Mouse (Mus musculus): Measurements from ENCODE around the gene Ccl3. TPM values are rescaled to one million over a fixed set of nuclear protein-coding genes. Genes with fewer than 3 reads are reported as not detected.

Ccl3 gene
- polyA plus RNA-seq, 1 experiment from 2014 or later: 0.29 TPM

GRCm38 (mm10) chr11:83634425-83634824 lies 14.7 kb downstream of the Ccl3 start:
- Histone ChIP-seq H3K27me3 (ENCODE audit: control insufficient read depth, insufficient read depth, low read length) (no peaks in the 10 kb centered on the region), H3K27ac (replicated peaks) (no peak overlapping the region), H3K36me3 (ENCODE audit: control insufficient read depth, insufficient read depth, low read length) (no peaks in the 10 kb centered on the region), H3K4me2 (replicated peaks; ENCODE audit: low read depth) (no peak overlapping the region), H3K9ac (ENCODE audit: low read length) (no peak overlapping the region), H3K4me3 (ENCODE audit: low read depth, low read length) (no peak overlapping the region), H3K9me3 (ENCODE audit: control insufficient read depth, low read length) (no peaks in the 10 kb centered on the region), H3K4me1 (replicated peaks; ENCODE audit: control insufficient read depth, insufficient read depth) (no peaks in the 10 kb centered on the region)
- WGBS: 55% methylated on average over 4 of the region's 4 CpGs
- TF ChIP-seq CTCF (IDR thresholded peaks at IDR 0.05; ENCODE audit: low read depth) (no peak), EP300 (optimal IDR thresholded peaks at IDR 0.05) (no peak)
- DNase-seq (ENCODE audit: low spot score) (no peak), ATAC-seq (ENCODE audit: low FRiP score, low TSS enrichment) (no peak)

GRCm38 (mm10) chr11:83632744-83633143 lies 16.4 kb downstream of the Ccl3 start:
- no peak for DNase-seq (ENCODE audit: low spot score)
- TF ChIP-seq CTCF (IDR thresholded peaks at IDR 0.05; ENCODE audit: low read depth): peak; percentile 61
- no peak for TF ChIP-seq EP300 (optimal IDR thresholded peaks at IDR 0.05)
- Histone ChIP-seq H3K9ac (ENCODE audit: low read length) (no peak overlapping the region), H3K9me3 (ENCODE audit: control insufficient read depth, low read length) (no peaks in the 10 kb centered on the region), H3K36me3 (ENCODE audit: control insufficient read depth, insufficient read depth, low read length) (no peaks in the 10 kb centered on the region), H3K4me2 (replicated peaks; ENCODE audit: low read depth) (no peak overlapping the region), H3K4me3 (ENCODE audit: low read depth, low read length) (no peak overlapping the region), H3K27me3 (ENCODE audit: control insufficient read depth, insufficient read depth, low read length) (no peaks in the 10 kb centered on the region), H3K27ac (replicated peaks) (no peak overlapping the region), H3K4me1 (replicated peaks; ENCODE audit: control insufficient read depth, insufficient read depth) (no peaks in the 10 kb centered on the region)
- WGBS: 54% methylated on average over 4 of the region's 4 CpGs
- no peak for ATAC-seq (ENCODE audit: low FRiP score, low TSS enrichment)

- no peak for TF ChIP-seq EP300 (optimal IDR thresholded peaks at IDR 0.05)
- TF ChIP-seq CTCF (IDR thresholded peaks at IDR 0.05; ENCODE audit: low read depth): no peak
- WGBS: 61% methylated on average over 2 of the region's 2 CpGs
- Histone ChIP-seq H3K4me2 (replicated peaks; ENCODE audit: low read depth) (no peak overlapping the region), H3K9ac (ENCODE audit: low read length) (no peak overlapping the region), H3K4me1 (replicated peaks; ENCODE audit: control insufficient read depth, insufficient read depth) (no peaks in the 10 kb centered on the region), H3K27me3 (ENCODE audit: control insufficient read depth, insufficient read depth, low read length) (no peaks in the 10 kb centered on the region), H3K4me3 (ENCODE audit: low read depth, low read length) (no peak overlapping the region), H3K9me3 (ENCODE audit: control insufficient read depth, low read length) (no peaks in the 10 kb centered on the region), H3K36me3 (ENCODE audit: control insufficient read depth, insufficient read depth, low read length) (no peaks in the 10 kb centered on the region), H3K27ac (replicated peaks) (no peak overlapping the region)
- ATAC-seq (ENCODE audit: low FRiP score, low TSS enrichment) (no peak), DNase-seq (ENCODE audit: low spot score) (no peak)
Measured at GRCm38 (mm10) chr11:83631065-83631464, 18.1 kb downstream of the Ccl3 start.

- H3K4me1 ChIP-seq (replicated peaks; ENCODE audit: control insufficient read depth, insufficient read depth): no peaks in the 10 kb centered on the region
- no peak overlapping the region for H3K4me3 ChIP-seq (ENCODE audit: low read depth, low read length)
- ATAC-seq (ENCODE audit: low FRiP score, low TSS enrichment) (no peak), DNase-seq (ENCODE audit: low spot score) (no peak)
- no peak overlapping the region for H3K27ac ChIP-seq (replicated peaks)
- no peaks in the 10 kb centered on the region for H3K27me3 ChIP-seq (ENCODE audit: control insufficient read depth, insufficient read depth, low read length)
- H3K9ac ChIP-seq (ENCODE audit: low read length): no peak overlapping the region
- H3K36me3 ChIP-seq (ENCODE audit: control insufficient read depth, insufficient read depth, low read length): no peaks in the 10 kb centered on the region
- WGBS: 92% methylated on average over 1 of the region's 1 CpGs
- no peak overlapping the region for H3K4me2 ChIP-seq (replicated peaks; ENCODE audit: low read depth)
- TF ChIP-seq EP300 (optimal IDR thresholded peaks at IDR 0.05): no peak
- no peak for TF ChIP-seq CTCF (IDR thresholded peaks at IDR 0.05; ENCODE audit: low read depth)
- H3K9me3 ChIP-seq (ENCODE audit: control insufficient read depth, low read length): no peaks in the 10 kb centered on the region
Measured at GRCm38 (mm10) chr11:83630630-83631029, 18.5 kb downstream of the Ccl3 start.

- TF ChIP-seq EP300 (optimal IDR thresholded peaks at IDR 0.05) (no peak), CTCF (IDR thresholded peaks at IDR 0.05; ENCODE audit: low read depth) (no peak)
- Histone ChIP-seq H3K27ac (replicated peaks) (no peak overlapping the region), H3K4me3 (ENCODE audit: low read depth, low read length) (no peak overlapping the region), H3K9me3 (ENCODE audit: control insufficient read depth, low read length) (no peaks in the 10 kb centered on the region), H3K27me3 (ENCODE audit: control insufficient read depth, insufficient read depth, low read length) (no peaks in the 10 kb centered on the region), H3K4me1 (replicated peaks; ENCODE audit: control insufficient read depth, insufficient read depth) (no peaks in the 10 kb centered on the region), H3K4me2 (replicated peaks; ENCODE audit: low read depth) (no peak overlapping the region), H3K36me3 (ENCODE audit: control insufficient read depth, insufficient read depth, low read length) (no peaks in the 10 kb centered on the region), H3K9ac (ENCODE audit: low read length) (no peak overlapping the region)
- ATAC-seq (ENCODE audit: low FRiP score, low TSS enrichment) (no peak), DNase-seq (ENCODE audit: low spot score) (no peak)
- 85% methylated on average over 9 of the region's 9 CpGs for WGBS
Measured at GRCm38 (mm10) chr11:83628808-83629207, 20.3 kb downstream of the Ccl3 start.

- WGBS: 75% methylated on average over 3 of the region's 3 CpGs
- DNase-seq (ENCODE audit: low spot score): no peak
- H3K27me3 ChIP-seq (ENCODE audit: control insufficient read depth, insufficient read depth, low read length): no peaks in the 10 kb centered on the region
- H3K9me3 ChIP-seq (ENCODE audit: control insufficient read depth, low read length): no peaks in the 10 kb centered on the region
- no peak overlapping the region for H3K4me3 ChIP-seq (ENCODE audit: low read depth, low read length)
- TF ChIP-seq EP300 (optimal IDR thresholded peaks at IDR 0.05) (no peak), CTCF (IDR thresholded peaks at IDR 0.05; ENCODE audit: low read depth) (no peak)
- no peaks in the 10 kb centered on the region for H3K4me1 ChIP-seq (replicated peaks; ENCODE audit: control insufficient read depth, insufficient read depth)
- no peak overlapping the region for H3K9ac ChIP-seq (ENCODE audit: low read length)
- H3K27ac ChIP-seq (replicated peaks): no peak overlapping the region
- H3K4me2 ChIP-seq (replicated peaks; ENCODE audit: low read depth): no peak overlapping the region
- ATAC-seq (ENCODE audit: low FRiP score, low TSS enrichment): no peak
- no peaks in the 10 kb centered on the region for H3K36me3 ChIP-seq (ENCODE audit: control insufficient read depth, insufficient read depth, low read length)
Measured at GRCm38 (mm10) chr11:83623586-83623985, 25.6 kb downstream of the Ccl3 start.

Measured in stomach, postnatal 0 days (tissue).